10 mouse cellular contexts compared by ENCODE assay signal in genomic region chr12:21128930-21129869, GRCm38 (mm10).
DNase-seq lines count a peak whose midpoint lies in the region; ATAC-seq and TF ChIP-seq lines count a peak whose summit lies in the region.
"Had no signal": no experiment of that assay in that cellular context is flagged by ENCODE, and none has a peak within 500 bp of the region (broad histone marks: within the 10 kb centered on the region; RNA-seq: fewer than 3 reads in every experiment).

No protein-coding gene starts in this region.

- TF ChIP-seq CTCF in left cerebral cortex, adult 2 months (IDR thresholded peaks at IDR 0.05), result no peak

- intact Hi-C loops in left cerebral cortex, adult 2 months (cut with DNase I), result no loop called here
- intact Hi-C loops in left cerebral cortex, postnatal 10 days (cut with DNase I), result no loop called here

- H3K27ac ChIP-seq in left cerebral cortex, adult 2 months, result peak overlapping the region; percentile 32; the same call in 1 of the 2 replicates
- H3K27ac ChIP-seq: layer of hippocampus, adult 2 months; neural tube, embryonic 12.5 days had no signal

- no peak overlapping the region for H3K4me3 ChIP-seq in left cerebral cortex, adult 2 months
- H3K4me3 ChIP-seq: layer of hippocampus, adult 2 months; neural tube, embryonic 12.5 days had no signal

- peak; percentile 49 to 60 for DNase-seq in cerebellum, adult 18-20 months
- no peak for DNase-seq in cerebellum, postnatal 4 days (ENCODE audit: low spot score in 2 of 2)
- no peak for DNase-seq in left cerebral cortex, adult 2 months (ENCODE audit: extremely low spot score in 1 of 2, low spot score in 2 of 2)
- no peak for DNase-seq in left cerebral cortex, postnatal 10 days (ENCODE audit: extremely low spot score in 1 of 2, low spot score in 2 of 2)
- no peak for DNase-seq in gastrocnemius, adult 8-10 months (ENCODE audit: low spot score in 2 of 2)
- no peak for DNase-seq in urinary bladder, adult 18-20 months (ENCODE audit: low spot score in 2 of 2)

- ATAC-seq in hematopoietic stem cell, adult 5-6 weeks (replicated peaks in 1 of 2; ENCODE audit: insufficient read depth in 1 of 2, low FRiP score in 2 of 2, low TSS enrichment in 1 of 2, low read depth in 1 of 2, poor library complexity in 2 of 2, severe bottlenecking in 2 of 2), result peak; percentile 50 to 52; a peak in 1 of 4 replicates
- peak; percentile 62 for ATAC-seq in monocyte, adult 5-6 weeks (replicated peaks; ENCODE audit: insufficient number of reproducible peaks, low FRiP score, low TSS enrichment, poor library complexity, severe bottlenecking)

Comparison
In these comparisons a context has a peak if more than half of its experiments do, and no peak if none do; other contexts are left out.
1. DNase-seq: peak in cerebellum, adult 18-20 months (2 of 2); none in cerebellum, postnatal 4 days (0 of 2), left cerebral cortex, adult 2 months (0 of 2), left cerebral cortex, postnatal 10 days (0 of 2), gastrocnemius, adult 8-10 months (0 of 2) and urinary bladder, adult 18-20 months (0 of 2).